Comparison of ENCODE assay signal across 9 mouse cellular contexts in the genomic region with DNA sequence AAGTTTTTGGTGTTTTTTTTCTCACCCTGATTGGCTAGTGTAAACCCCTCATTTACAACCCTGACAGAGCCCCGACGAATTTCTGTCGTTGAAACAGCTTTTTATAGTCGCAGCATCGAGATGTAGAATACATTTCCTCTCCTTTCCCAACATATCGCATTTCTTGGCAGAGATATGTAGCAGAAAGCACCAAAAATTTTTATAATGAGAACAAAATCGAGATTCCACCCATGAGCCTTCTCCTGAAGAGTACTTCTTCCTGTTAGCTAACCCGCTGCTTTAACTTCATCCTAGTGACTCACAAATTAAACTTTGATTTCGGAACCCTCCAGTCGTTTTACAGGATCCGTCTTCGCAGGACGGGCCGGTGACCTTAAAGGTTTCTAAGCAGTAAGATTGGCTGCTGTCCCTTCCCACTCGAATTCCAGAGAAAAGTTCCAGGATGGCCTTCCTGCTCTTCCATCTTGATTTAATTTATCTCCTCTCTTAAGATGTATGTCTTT. TPM values are rescaled to one million over a fixed set of nuclear protein-coding genes. Genes with fewer than 3 reads are reported as not detected.
DNase-seq lines count a peak whose midpoint lies in the region; ATAC-seq and TF ChIP-seq lines count a peak whose summit lies in the region.
"Had no signal": no experiment of that assay in that cellular context is flagged by ENCODE, and none has a peak within 500 bp of the region (broad histone marks: within the 10 kb centered on the region; RNA-seq: fewer than 3 reads in every experiment).

No protein-coding gene starts in this region.

- 44% methylated on average over 15 of the region's 15 CpGs for WGBS in kidney, embryonic 15.5 days
- 26% methylated on average over 15 of the region's 15 CpGs for WGBS in limb, embryonic 15.5 days
- 78% methylated on average over 15 of the region's 15 CpGs for WGBS in cerebellum, adult 2 months

- peak; percentile 56 for DNase-seq in adrenal gland, adult 2 months
- DNase-seq in adrenal gland, postnatal 4 days (ENCODE audit: low spot score in 2 of 2), result no peak
- DNase-seq in kidney, adult 9 months, result no peak
- peak; percentile 79 for DNase-seq in brain, adult 2 months (ENCODE audit: low read depth, low spot score)
- no peak for DNase-seq in layer of hippocampus, adult 11-12 months (ENCODE audit: low spot score)
- no peak for DNase-seq in cerebellum, adult 2 months
- DNase-seq: kidney, adult 8-10 months had no signal

- H3K9ac ChIP-seq in kidney, embryonic 15.5 days, result no peak overlapping the region
- H3K9ac ChIP-seq in limb, embryonic 15.5 days, result no peak overlapping the region

- no peak for TF ChIP-seq CTCF in cerebellum, adult 2 months (IDR thresholded peaks at IDR 0.05; ENCODE audit: borderline replicate concordance, insufficient read depth, low read depth, low read length)

- no peak for TF ChIP-seq POLR2A in cerebellum, adult 2 months (IDR thresholded peaks at IDR 0.05; ENCODE audit: borderline replicate concordance, insufficient read depth, low read length)

- peak overlapping the region; percentile 60 for H3K27ac ChIP-seq in kidney, embryonic 15.5 days
- H3K27ac ChIP-seq in limb, embryonic 15.5 days, result peak overlapping the region; percentile 79
- H3K27ac ChIP-seq in cerebellum, adult 2 months (ENCODE audit: insufficient read depth, low read length), result no peak overlapping the region

- H3K36me3 ChIP-seq in kidney, embryonic 15.5 days, result no peaks in the 10 kb centered on the region
- no peaks in the 10 kb centered on the region for H3K36me3 ChIP-seq in limb, embryonic 15.5 days

- peaks cover 47% of the 10 kb centered on the region for H3K4me1 ChIP-seq in kidney, embryonic 15.5 days
- H3K4me1 ChIP-seq in limb, embryonic 15.5 days, result peaks cover 45% of the 10 kb centered on the region
- peaks cover 5% of the 10 kb centered on the region for H3K4me1 ChIP-seq in cerebellum, adult 2 months (ENCODE audit: control insufficient read depth, insufficient read depth, low read length)

- no peak overlapping the region for H3K4me2 ChIP-seq in kidney, embryonic 15.5 days
- H3K4me2 ChIP-seq in limb, embryonic 15.5 days, result 0 out of 2 replicates have a peak overlapping the region, but pooled peaks have one; percentile 8

- H3K27me3 ChIP-seq in kidney, embryonic 15.5 days, result no peaks in the 10 kb centered on the region
- H3K27me3 ChIP-seq in limb, embryonic 15.5 days, result no peaks in the 10 kb centered on the region
- no peaks in the 10 kb centered on the region for H3K27me3 ChIP-seq in cerebellum, adult 2 months (ENCODE audit: control insufficient read depth, insufficient read depth, low read length)

- no peak for ATAC-seq in kidney, embryonic 15.5 days (replicated peaks; ENCODE audit: low FRiP score)
- ATAC-seq in limb, embryonic 15.5 days (ENCODE audit: insufficient number of reproducible peaks, low FRiP score, low TSS enrichment, low read depth), result no peak

- H3K9me3 ChIP-seq in kidney, embryonic 15.5 days (replicated peaks), result no peaks in the 10 kb centered on the region
- no peaks in the 10 kb centered on the region for H3K9me3 ChIP-seq in limb, embryonic 15.5 days

- H3K4me3 ChIP-seq in kidney, embryonic 15.5 days (replicated peaks), result no peak overlapping the region
- no peak overlapping the region for H3K4me3 ChIP-seq in limb, embryonic 15.5 days
- H3K4me3 ChIP-seq in cerebellum, adult 2 months (replicated peaks; ENCODE audit: insufficient read depth, low read depth, low read length), result no peak overlapping the region

RNA-seq across cellular contexts. Expression of a gene that starts 29.8 kb away (rescaled TPM):
- total RNA-seq in adrenal gland, adult 2 months (2021), result 1 to 10 TPM; 6.3 to 6.5 TPM
- not detected in 2 replicates for polyA plus RNA-seq in adrenal gland, adult 2 months (2012; rRNA removed)
- 1 to 10 TPM; 4.3 to 6.5 TPM for total RNA-seq in adrenal gland, postnatal 4 days (2021)
- polyA plus RNA-seq in kidney, embryonic 15.5 days (2015; fragmentation: Nextera tagmentation; extraction: Ambion mirVana), result 3.2 TPM in 1 of 2 replicates, not detected in the other
- 1.2 and 3.7 TPM in 2 replicates for polyA plus RNA-seq in limb, embryonic 15.5 days (2015; fragmentation: Nextera tagmentation; extraction: Ambion mirVana)
- not detected in 2 replicates for polyA plus RNA-seq in cerebellum, adult 2 months (2012; rRNA removed)

RNA-seq across cellular contexts. Expression of a gene that starts 36.0 kb away (rescaled TPM):
- 10 to 100 TPM in 1 of 2 experiments, 1 to 10 TPM in 1; 6.5 to 10.1 TPM for total RNA-seq in adrenal gland, adult 2 months (2021)
- polyA plus RNA-seq in adrenal gland, adult 2 months (2012; rRNA removed), result 3.2 and 3.8 TPM in 2 replicates
- 10 to 100 TPM; 10.1 to 12.8 TPM for total RNA-seq in adrenal gland, postnatal 4 days (2021)
- 10.1 and 13.7 TPM in 2 replicates for polyA plus RNA-seq in kidney, embryonic 15.5 days (2015; fragmentation: Nextera tagmentation; extraction: Ambion mirVana)
- polyA plus RNA-seq in limb, embryonic 15.5 days (2015; fragmentation: Nextera tagmentation; extraction: Ambion mirVana), result 12.9 and 13.4 TPM in 2 replicates
- 41.0 and 41.7 TPM in 2 replicates for polyA plus RNA-seq in cerebellum, adult 2 months (2012; rRNA removed)

Comparison
In these comparisons a context has a peak if more than half of its experiments do, and no peak if none do; other contexts are left out.
1. DNase-seq: peak in adrenal gland, adult 2 months (single experiment) and brain, adult 2 months (single experiment); none in adrenal gland, postnatal 4 days (0 of 2), kidney, adult 9 months (single experiment), layer of hippocampus, adult 11-12 months (single experiment) and cerebellum, adult 2 months (0 of 2).